Mouse (Mus musculus) midbrain, postnatal 0 days (tissue): ENCODE results near the gene Adam12. TPM values are rescaled to one million over a fixed set of nuclear protein-coding genes. Genes with fewer than 3 reads are reported as not detected.

ENCODE experiments used
- ATAC-seq: fragments of 200-750 bp; cut with Nextera tagmentation; 2 replicates; pipeline ENCODE4 v1.8.0; 2017; ENCODE audit warnings: moderate number of reproducible peaks, mild to moderate bottlenecking, moderate TSS enrichment, moderate library complexity; ENCODE audit not compliant: low FRiP score
- DNase-seq: peaks from one replicate; pipeline ENCODE4 v3.0.0-alpha.2; 2015; ENCODE audit warnings: low spot score
- H3K27ac ChIP-seq: fragments of 300-500 bp; sonication (generic); 2 replicates; pipeline ENCODE4 v1.5.1; 2014; ENCODE audit warnings: low read depth, mild to moderate bottlenecking, low read length, mixed read lengths
- H3K27me3 ChIP-seq: fragments of 300-500 bp; sonication (generic); 2 replicates; pipeline ENCODE4 v1.6.1; 2014; ENCODE audit warnings: low read length, control low read depth, mixed read lengths; ENCODE audit not compliant: insufficient read depth
- H3K36me3 ChIP-seq: fragments of 300-500 bp; sonication (generic); 2 replicates; pipeline ENCODE4 v1.6.1; 2014; ENCODE audit warnings: low read length, control low read depth, mixed read lengths; ENCODE audit not compliant: insufficient read depth
- H3K4me1 ChIP-seq: fragments of 300-500 bp; sonication (generic); 2 replicates; pipeline ENCODE4 v1.6.1; 2014; ENCODE audit warnings: mild to moderate bottlenecking, control low read depth, antibody characterized with exemption, low read length, mixed read lengths; ENCODE audit not compliant: insufficient read depth
- H3K4me2 ChIP-seq: fragments of 300-500 bp; sonication (generic); 2 replicates; pipeline ENCODE4 v1.6.1; 2014; ENCODE audit warnings: low read depth, mild to moderate bottlenecking, low read length, mixed read lengths; ENCODE audit not compliant: poor library complexity, severe bottlenecking
- H3K4me3 ChIP-seq: fragments of 300-500 bp; sonication (generic); 2 replicates; pipeline ENCODE4 v1.5.1; 2014; ENCODE audit warnings: low read depth, mild to moderate bottlenecking, low read length, moderate library complexity
- H3K9ac ChIP-seq: fragments of 300-500 bp; sonication (generic); replicated peaks from 2 replicates; pipeline ENCODE4 v1.6.1; 2014; ENCODE audit warnings: mild to moderate bottlenecking, low read length, moderate library complexity, mixed read lengths; ENCODE audit not compliant: poor library complexity, severe bottlenecking
- H3K9me3 ChIP-seq: fragments of 300-500 bp; sonication (generic); 2 replicates; pipeline ENCODE4 v1.6.1; 2016; ENCODE audit warnings: low read length, control low read depth
- CTCF ChIP-seq: IDR thresholded peaks from 2 replicates; pipeline ENCODE4 v1.5.1; 2016; ENCODE audit warnings: antibody characterized with exemption, mild to moderate bottlenecking
- WGBS: fragments of 180-500 bp; shearing (Covaris S2); extraction: QIAGEN DNeasy Blood & Tissue Kit; methylation state at CpG from one replicate; pipeline ENCODE4 v1.1.7; 2014; 5-methylcytosine and 5-hydroxymethylcytosine counted together
- polyA plus RNA-seq: library from polyadenylated mRNA; unstranded; fragments of >200 nt; fragmentation: Nextera tagmentation; extraction: Ambion mirVana; gene quantifications from 2 replicates; pipeline ENCODE4 v1.2.1, GENCODE M21; 2015
- total RNA-seq: library from RNA; depleted of rRNA; stranded (reverse); fragments of >200 nt; gene quantifications from 2 replicates; pipeline ENCODE4 v1.2.3, GENCODE M21; 2014

Adam12 gene
- total and polyA plus RNA-seq, 2 experiments from 2014 or later, result 3.5 to 12.8 TPM

DNA sequence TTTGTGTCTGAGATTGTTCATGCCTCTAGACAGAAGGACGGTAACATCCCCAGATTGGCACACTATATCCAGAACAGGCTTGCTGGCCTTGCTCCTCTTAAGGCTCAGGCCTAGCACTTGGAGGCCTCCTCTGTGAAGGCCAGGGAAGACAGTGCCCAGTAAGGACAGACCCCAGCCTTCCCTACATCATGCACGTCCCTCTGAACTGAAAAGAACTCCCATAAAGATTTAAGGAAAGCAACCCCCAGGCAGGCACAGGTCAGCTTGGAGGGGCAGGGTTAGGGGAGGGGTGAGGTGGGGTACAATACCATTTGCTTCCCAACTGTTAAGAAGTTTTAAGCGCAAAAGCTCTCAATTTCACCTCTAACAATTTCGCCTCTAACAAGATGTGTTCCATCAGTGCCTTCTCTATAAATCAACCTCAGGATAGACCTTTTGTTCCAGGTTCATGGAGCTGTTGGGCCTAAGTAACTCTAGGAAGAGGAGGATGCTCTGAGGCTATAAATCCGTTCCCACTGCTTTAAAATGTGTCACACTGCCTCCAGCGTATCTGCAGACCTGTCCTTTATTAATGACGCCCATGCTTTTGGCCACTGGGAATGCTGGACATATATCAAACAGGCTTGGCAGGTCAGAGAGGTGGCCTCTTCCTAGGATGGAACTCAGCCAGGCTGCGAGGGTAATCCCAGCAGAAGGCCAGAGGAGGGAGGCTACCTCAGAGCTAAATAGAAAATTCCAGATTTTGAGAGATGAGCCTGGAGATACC lies 150.5 kb downstream of the Adam12 start:
- WGBS, result 89% methylated on average over 8 of the region's 8 CpGs
- Histone ChIP-seq H3K27ac (no peak overlapping the region), H3K27me3 (no peaks in the 10 kb centered on the region), H3K9me3 (no peaks in the 10 kb centered on the region), H3K9ac (no peak overlapping the region), H3K4me3 (no peak overlapping the region), H3K36me3 (no peaks in the 10 kb centered on the region), H3K4me2 (no peak overlapping the region), H3K4me1 (no peaks in the 10 kb centered on the region)
- ATAC-seq (no peak), DNase-seq (no peak)
- no peak for TF ChIP-seq CTCF

DNA sequence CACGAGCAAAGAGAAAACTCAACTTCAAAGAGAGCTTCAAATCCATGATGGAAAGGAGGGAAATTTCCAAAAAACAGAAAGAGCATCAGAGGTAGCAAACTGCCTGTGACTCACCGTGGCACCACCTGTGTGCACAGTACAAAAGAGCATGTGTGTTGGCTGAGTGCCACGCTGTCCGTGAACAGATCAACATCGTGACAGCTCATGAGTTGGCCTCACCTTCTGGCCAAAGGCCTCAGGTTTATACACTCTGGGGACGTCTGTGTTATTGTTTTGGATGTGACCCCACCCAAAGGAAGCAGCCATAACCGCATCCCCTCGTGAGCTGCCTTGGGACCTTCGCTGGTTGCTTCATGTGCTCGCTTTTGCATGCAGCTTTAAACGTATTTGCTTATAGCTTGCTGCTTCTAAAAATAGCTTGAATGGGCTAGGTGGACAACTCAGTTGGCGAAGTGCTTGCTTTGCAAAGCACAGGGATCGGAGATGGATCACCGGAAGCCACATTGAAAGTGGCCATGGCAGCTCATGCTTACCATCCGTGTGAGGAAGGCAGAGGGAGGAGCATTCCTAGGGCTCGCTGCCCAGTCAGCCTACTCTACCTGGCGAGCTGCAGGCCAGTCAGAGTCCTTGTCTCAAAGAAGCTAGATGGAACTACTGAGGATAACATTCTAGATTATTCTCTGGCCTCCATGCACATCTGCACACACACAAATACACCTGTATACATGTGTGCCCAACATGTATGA lies 151.8 kb downstream of the Adam12 start:
- no peak for DNase-seq
- no peak for ATAC-seq
- WGBS, result 79% methylated on average over 17 of the region's 17 CpGs

GRCm38 (mm10) chr7:134077684-134078083 lies 154.3 kb downstream of the Adam12 start:
- Histone ChIP-seq H3K4me2 (no peak overlapping the region), H3K27ac (no peak overlapping the region), H3K9me3 (no peaks in the 10 kb centered on the region), H3K36me3 (no peaks in the 10 kb centered on the region), H3K4me3 (no peak overlapping the region), H3K4me1 (no peaks in the 10 kb centered on the region), H3K9ac (no peak overlapping the region), H3K27me3 (no peaks in the 10 kb centered on the region)
- WGBS, result 80% methylated on average over 4 of the region's 4 CpGs
- no peak for TF ChIP-seq CTCF
- ATAC-seq, result no peak
- no peak for DNase-seq

More for the DNA sequence above, 151.8 kb downstream of the Adam12 start:
- Histone ChIP-seq H3K4me1 (no peaks in the 10 kb centered on the region), H3K4me2 (no peak overlapping the region), H3K9ac (no peak overlapping the region), H3K27me3 (no peaks in the 10 kb centered on the region), H3K27ac (no peak overlapping the region), H3K36me3 (no peaks in the 10 kb centered on the region), H3K9me3 (no peaks in the 10 kb centered on the region), H3K4me3 (no peak overlapping the region)
- TF ChIP-seq CTCF, result no peak

DNA sequence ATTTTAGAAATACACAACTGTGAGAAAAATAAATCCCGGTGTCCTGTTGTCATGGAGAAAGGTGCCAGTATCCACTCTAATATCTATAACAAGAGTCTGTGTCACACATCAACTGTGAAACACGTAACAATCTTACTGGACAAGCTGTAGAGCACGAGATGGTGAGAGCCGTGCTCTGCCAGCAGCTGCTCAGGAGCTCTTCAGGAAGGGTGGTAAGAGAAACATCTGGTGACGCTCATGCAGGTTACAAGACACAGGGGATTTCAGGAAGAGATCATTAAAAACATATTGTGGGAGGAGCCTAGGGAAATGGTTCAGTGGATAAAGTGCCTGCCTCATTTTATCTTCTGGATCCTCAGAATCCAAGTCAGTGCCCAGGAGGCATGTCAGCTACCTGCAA lies 158.9 kb downstream of the Adam12 start:
- no peak for TF ChIP-seq CTCF
- Histone ChIP-seq H3K27me3 (no peaks in the 10 kb centered on the region), H3K9ac (no peak overlapping the region), H3K4me1 (no peaks in the 10 kb centered on the region), H3K9me3 (no peaks in the 10 kb centered on the region), H3K4me2 (no peak overlapping the region), H3K4me3 (no peak overlapping the region), H3K36me3 (no peaks in the 10 kb centered on the region), H3K27ac (no peak overlapping the region)
- WGBS, result 80% methylated on average over 5 of the region's 5 CpGs
- DNase-seq (no peak), ATAC-seq (no peak)

DNA sequence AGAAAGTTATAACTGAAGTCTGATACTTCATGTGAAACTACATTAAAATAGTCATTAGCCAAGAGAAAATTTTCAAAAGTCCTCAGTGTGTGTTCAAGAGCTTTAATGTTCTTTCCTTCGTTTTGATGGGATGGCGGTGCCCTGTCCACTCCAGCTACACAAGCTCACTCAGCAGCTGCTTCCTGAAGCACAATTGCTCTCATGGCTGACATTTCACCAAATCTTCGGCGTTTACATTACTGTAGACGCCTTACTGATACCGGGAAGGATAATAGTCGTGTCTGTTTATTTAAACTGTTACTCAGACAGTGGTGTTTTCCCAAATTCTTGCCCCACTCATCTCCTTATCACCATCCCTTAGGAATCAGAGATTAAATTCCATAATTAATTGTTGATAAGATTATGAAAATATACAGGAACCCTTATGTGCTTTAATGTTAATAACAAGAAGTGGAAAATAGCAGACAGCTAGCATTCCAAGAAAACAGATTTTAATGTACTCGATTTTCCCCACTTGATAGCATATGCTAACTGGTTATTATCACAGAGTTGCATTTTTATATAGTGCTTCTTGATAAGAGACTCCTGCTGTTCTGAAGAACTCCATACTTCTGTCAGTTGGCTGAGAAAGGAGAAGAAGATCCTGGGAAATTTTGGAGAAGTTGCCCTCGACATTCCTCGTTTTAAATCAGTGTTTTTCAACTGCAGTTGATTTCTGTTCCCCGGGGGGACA lies 160.6 kb downstream of the Adam12 start:
- no peaks in the 10 kb centered on the region for H3K36me3 ChIP-seq
- H3K9ac ChIP-seq, result no peak overlapping the region
- ATAC-seq, result no peak
- DNase-seq, result no peak
- 82% methylated on average over 11 of the region's 11 CpGs for WGBS
- H3K27ac ChIP-seq, result no peak overlapping the region
- TF ChIP-seq CTCF, result no peak
- H3K4me3 ChIP-seq, result no peak overlapping the region
- no peak overlapping the region for H3K4me2 ChIP-seq
- H3K9me3 ChIP-seq, result no peaks in the 10 kb centered on the region
- H3K27me3 ChIP-seq, result no peaks in the 10 kb centered on the region
- H3K4me1 ChIP-seq, result no peaks in the 10 kb centered on the region
